Mouse (Mus musculus) kidney, postnatal 4 days (tissue): ENCODE results near the gene Akap13.

Experiments
- DNase-seq, 2 experiments: peaks; one replicate each; pipeline ENCODE4 v3.0.0; 2021; ENCODE audit warnings: mixed read lengths in 2 of 2

Akap13 gene

GRCm38 (mm10) chr7:75521199-75521598 is 65.9 kb downstream of the Akap13 start:
- peak in 1 of 2 experiments; percentile 39 for DNase-seq

- DNase-seq, result no peak
Observed at GRCm38 (mm10) chr7:75522226-75522625, 66.9 kb downstream of the Akap13 start.

GRCm38 (mm10) chr7:75524789-75525569 is 69.6 kb downstream of the Akap13 start:
- no peak for DNase-seq

- peak; percentile 22 to 35 for DNase-seq
Observed at GRCm38 (mm10) chr7:75525716-75526401, 70.5 kb downstream of the Akap13 start.

- no peak for DNase-seq
Observed at GRCm38 (mm10) chr7:75528751-75529150, 73.4 kb downstream of the Akap13 start.

GRCm38 (mm10) chr7:75529857-75530437 is 74.6 kb downstream of the Akap13 start:
- DNase-seq, result no peak

GRCm38 (mm10) chr7:75530642-75531041 is 75.3 kb downstream of the Akap13 start:
- DNase-seq, result no peak

- no peak for DNase-seq
Observed at GRCm38 (mm10) chr7:75533079-75533478, 77.7 kb downstream of the Akap13 start.

- DNase-seq, result no peak
Observed at GRCm38 (mm10) chr7:75536298-75536697, 81.0 kb downstream of the Akap13 start.

GRCm38 (mm10) chr7:75537567-75537966 is 82.2 kb downstream of the Akap13 start:
- DNase-seq, result no peak

- DNase-seq, result no peak
Observed at GRCm38 (mm10) chr7:75538513-75538912, 83.2 kb downstream of the Akap13 start.

- DNase-seq, result no peak
Observed at GRCm38 (mm10) chr7:75539168-75539567, 83.8 kb downstream of the Akap13 start.

- DNase-seq, result no peak
Observed at GRCm38 (mm10) chr7:75549856-75550255, 94.5 kb downstream of the Akap13 start.

- DNase-seq, result no peak
Observed at GRCm38 (mm10) chr7:75550791-75551336, 95.5 kb downstream of the Akap13 start.

GRCm38 (mm10) chr7:75553002-75553666 is 97.8 kb downstream of the Akap13 start:
- no peak for DNase-seq

GRCm38 (mm10) chr7:75553667-75554045 is 98.3 kb downstream of the Akap13 start:
- DNase-seq, result no peak

- DNase-seq, result no peak
Observed at GRCm38 (mm10) chr7:75554065-75554464, 98.7 kb downstream of the Akap13 start.

- DNase-seq, result no peak
Observed at GRCm38 (mm10) chr7:75555940-75556339, 100.6 kb downstream of the Akap13 start.

- DNase-seq, result no peak
Observed at GRCm38 (mm10) chr7:75558225-75558624, 102.9 kb downstream of the Akap13 start.

GRCm38 (mm10) chr7:75559119-75559518 is 103.8 kb downstream of the Akap13 start:
- no peak for DNase-seq

GRCm38 (mm10) chr7:75559915-75560314 is 104.6 kb downstream of the Akap13 start:
- DNase-seq, result no peak

GRCm38 (mm10) chr7:75560566-75560965 is 105.2 kb downstream of the Akap13 start:
- DNase-seq, result no peak

GRCm38 (mm10) chr7:75561134-75561533 is 105.8 kb downstream of the Akap13 start:
- no peak for DNase-seq
